Mouse (Mus musculus) bone marrow, adult 2 months (tissue): ENCODE measurements around the gene Acvr1c.

ENCODE experiments used
- CTCF ChIP-seq: fragments of 200-500 bp; IDR thresholded peaks from 2 replicates; pipeline ENCODE4 v1.5.1; 2011; ENCODE audit warnings: low read length, control low read depth; ENCODE audit not compliant: control insufficient read depth, insufficient read depth
- POLR2A ChIP-seq: fragments of 200-500 bp; IDR thresholded peaks from 2 replicates; pipeline ENCODE4 v1.6.1; 2011; ENCODE audit warnings: low read depth, mild to moderate bottlenecking, control low read depth, low read length, borderline replicate concordance; ENCODE audit not compliant: control insufficient read depth

GRCm38 (mm10) chr2:58304450-58304849 is 53.2 kb downstream of the Acvr1c start:
- TF ChIP-seq POLR2A (no peak), CTCF (no peak)
